In genomic region chr9:47608441-47608840, GRCm38 (mm10) we compare ENCODE assay signal across 16 mouse cellular contexts.
DNase-seq lines count a peak whose midpoint lies in the region; ATAC-seq and TF ChIP-seq lines count a peak whose summit lies in the region.
"Had no signal": no experiment of that assay in that cellular context is flagged by ENCODE, and none has a peak within 500 bp of the region (broad histone marks: within the 10 kb centered on the region; RNA-seq: fewer than 3 reads in every experiment).

No protein-coding gene starts in this region.

- no peak overlapping the region for H3K9ac ChIP-seq in lung, postnatal 0 days (replicated peaks; ENCODE audit: low read depth)
- H3K9ac ChIP-seq in intestine, embryonic 16.5 days (ENCODE audit: low read depth, low read length): no peak overlapping the region
- H3K9ac ChIP-seq: forebrain, embryonic 13.5 days; heart, embryonic 13.5 days; hindbrain, embryonic 13.5 days had no signal

- DNase-seq in layer of hippocampus, adult 2 months (ENCODE audit: low spot score in 2 of 2): no peak
- DNase-seq in layer of hippocampus, adult 9-11 months: no peak
- DNase-seq in lung, postnatal 0 days (ENCODE audit: low spot score): peak; percentile 79
- DNase-seq in lung, postnatal 36 days: no peak
- DNase-seq in heart, postnatal 4 days: no peak
- DNase-seq in heart, postnatal 10 days: no peak
- DNase-seq: adrenal gland, adult 8-10 months; adrenal gland, postnatal 36 days; cerebellum, adult 2 months; gastrocnemius, postnatal 36 days had no signal

- 56% methylated on average over 7 of the region's 7 CpGs for WGBS in lung, postnatal 0 days
- WGBS in intestine, embryonic 16.5 days: 66% methylated on average over 7 of the region's 7 CpGs

- H3K27me3 ChIP-seq in lung, postnatal 0 days (replicated peaks; ENCODE audit: insufficient read depth, low read length): no peaks in the 10 kb centered on the region
- H3K27me3 ChIP-seq in intestine, embryonic 16.5 days (replicated peaks; ENCODE audit: control insufficient read depth, insufficient read depth, low read length): no peaks in the 10 kb centered on the region
- H3K27me3 ChIP-seq: forebrain, embryonic 13.5 days; heart, embryonic 13.5 days; hindbrain, embryonic 13.5 days had no signal

- H3K4me1 ChIP-seq in lung, postnatal 0 days (ENCODE audit: insufficient read depth, low read depth, low read length): no peaks in the 10 kb centered on the region
- H3K4me1 ChIP-seq in intestine, embryonic 16.5 days (ENCODE audit: control insufficient read depth, insufficient read depth, low read length): no peaks in the 10 kb centered on the region

- no peak overlapping the region for H3K4me3 ChIP-seq in layer of hippocampus, adult 2 months
- H3K4me3 ChIP-seq in lung, postnatal 0 days (ENCODE audit: low read depth, low read length): no peak overlapping the region
- H3K4me3 ChIP-seq in intestine, embryonic 16.5 days (ENCODE audit: low read length): no peak overlapping the region
- H3K4me3 ChIP-seq: embryonic facial prominence, embryonic 10.5 days; forebrain, embryonic 13.5 days; heart, embryonic 13.5 days; hindbrain, embryonic 13.5 days had no signal

- intact Hi-C loops in heart, postnatal 10 days (cut with DNase I): no loop called here

- H3K9me3 ChIP-seq in lung, postnatal 0 days (ENCODE audit: low read length): no peaks in the 10 kb centered on the region
- no peaks in the 10 kb centered on the region for H3K9me3 ChIP-seq in intestine, embryonic 16.5 days (ENCODE audit: control insufficient read depth, low read length)
- H3K9me3 ChIP-seq: embryonic facial prominence, embryonic 10.5 days; forebrain, embryonic 13.5 days; heart, embryonic 13.5 days; hindbrain, embryonic 13.5 days had no signal

- no peak overlapping the region for H3K4me2 ChIP-seq in lung, postnatal 0 days (replicated peaks; ENCODE audit: low read depth, low read length)
- no peak overlapping the region for H3K4me2 ChIP-seq in intestine, embryonic 16.5 days (ENCODE audit: low read depth, low read length)
- H3K4me2 ChIP-seq: forebrain, embryonic 13.5 days; heart, embryonic 13.5 days; hindbrain, embryonic 13.5 days had no signal

- no peak for TF ChIP-seq CTCF in layer of hippocampus, adult 2 months (conservative IDR thresholded peaks at IDR 0.05)
- no peak for TF ChIP-seq CTCF in lung, postnatal 0 days (IDR thresholded peaks at IDR 0.05)

- TF ChIP-seq EP300 in lung, postnatal 0 days (IDR thresholded peaks at IDR 0.05): no peak

- no peaks in the 10 kb centered on the region for H3K36me3 ChIP-seq in lung, postnatal 0 days (ENCODE audit: insufficient read depth, low read length)
- H3K36me3 ChIP-seq in intestine, embryonic 16.5 days (ENCODE audit: control insufficient read depth, insufficient read depth, low read length): no peaks in the 10 kb centered on the region
- H3K36me3 ChIP-seq: embryonic facial prominence, embryonic 10.5 days; G1E; heart, embryonic 13.5 days; hindbrain, embryonic 13.5 days had no signal

- H3K27ac ChIP-seq in layer of hippocampus, adult 2 months: peak overlapping the region; percentile 28; the same call in 1 of the 2 replicates
- no peak overlapping the region for H3K27ac ChIP-seq in lung, postnatal 0 days (ENCODE audit: low read length)
- no peak overlapping the region for H3K27ac ChIP-seq in intestine, embryonic 16.5 days (ENCODE audit: low read length)
- H3K27ac ChIP-seq: embryonic facial prominence, embryonic 10.5 days; heart, embryonic 13.5 days; hindbrain, embryonic 13.5 days had no signal

- ATAC-seq in lung, postnatal 0 days: peak; percentile 87
- 0 out of 2 replicates have a peak, but pooled peaks have one; percentile 38 for ATAC-seq in intestine, embryonic 16.5 days
- ATAC-seq: forebrain, embryonic 13.5 days had no signal
